Mouse (Mus musculus) bone marrow, adult 2 months (tissue): ENCODE measurements at regions not wholly inside any gene's neighbourhood (a gene's known extent, or its start where the extent isn't known, plus 50 kb on each side); places are given as distances from the start of the nearest gene placed in this dataset.

ENCODE experiments used
- H3K27ac ChIP-seq: fragments of 200-500 bp; 2 replicates; pipeline ENCODE4 v1.5.1; 2012; ENCODE audit warnings: low read depth, mild to moderate bottlenecking, control low read depth, inconsistent platforms, low read length; ENCODE audit not compliant: control insufficient read depth, poor library complexity, insufficient read depth
- H3K4me1 ChIP-seq: fragments of 200-500 bp; 2 replicates; pipeline ENCODE4 v1.6.1; 2011; ENCODE audit warnings: low read length; ENCODE audit not compliant: control insufficient read depth, insufficient read depth
- H3K4me3 ChIP-seq: fragments of 200-500 bp; replicated peaks from 2 replicates; pipeline ENCODE3; 2011; ENCODE audit warnings: mild to moderate bottlenecking, low read depth, low read length, control low read depth; ENCODE audit not compliant: control insufficient read depth
- CTCF ChIP-seq: fragments of 200-500 bp; IDR thresholded peaks from 2 replicates; pipeline ENCODE4 v1.5.1; 2011; ENCODE audit warnings: low read length, control low read depth; ENCODE audit not compliant: control insufficient read depth, insufficient read depth
- POLR2A ChIP-seq: fragments of 200-500 bp; IDR thresholded peaks from 2 replicates; pipeline ENCODE4 v1.6.1; 2011; ENCODE audit warnings: low read depth, mild to moderate bottlenecking, control low read depth, low read length, borderline replicate concordance; ENCODE audit not compliant: control insufficient read depth
- WGBS: fragments of 180-500 bp; shearing (Covaris S2); methylation state at CpG from one replicate; pipeline ENCODE4 v1.1.7; 2018; 5-methylcytosine and 5-hydroxymethylcytosine counted together

GRCm38 (mm10) chr1:186228396-186228795 lies 111.3 kb upstream of the Lyplal1 start:
- no peaks in the 10 kb centered on the region for H3K4me1 ChIP-seq
- WGBS = 73% methylated on average over 4 of the region's 4 CpGs
- no peak overlapping the region for H3K27ac ChIP-seq
- H3K4me3 ChIP-seq = no peak overlapping the region
- TF ChIP-seq POLR2A = no peak
- TF ChIP-seq CTCF = no peak

- H3K4me3 ChIP-seq = no peak overlapping the region
- H3K27ac ChIP-seq = no peak overlapping the region
- WGBS = 49% methylated on average over 5 of the region's 5 CpGs
- H3K4me1 ChIP-seq = no peaks in the 10 kb centered on the region
- no peak for TF ChIP-seq POLR2A
- TF ChIP-seq CTCF = no peak
Measured at GRCm38 (mm10) chr1:186224231-186224630, 107.1 kb upstream of the Lyplal1 start.

- 67% methylated on average over 7 of the region's 7 CpGs for WGBS
- Histone ChIP-seq H3K4me1 (no peaks in the 10 kb centered on the region), H3K27ac (no peak overlapping the region), H3K4me3 (no peak overlapping the region)
- no peak for TF ChIP-seq CTCF
Measured at GRCm38 (mm10) chr1:186223417-186223816, 106.3 kb upstream of the Lyplal1 start.

- 79% methylated on average over 4 of the region's 4 CpGs for WGBS
- no peak overlapping the region for H3K27ac ChIP-seq
Measured at GRCm38 (mm10) chr1:186218995-186219394, 101.9 kb upstream of the Lyplal1 start.

GRCm38 (mm10) chr1:186217198-186217597 lies 100.1 kb upstream of the Lyplal1 start:
- Histone ChIP-seq H3K27ac (no peak overlapping the region), H3K4me1 (no peaks in the 10 kb centered on the region), H3K4me3 (no peak overlapping the region)
- TF ChIP-seq CTCF (no peak), POLR2A (no peak)
- 36% methylated on average over 3 of the region's 3 CpGs for whole genome bisulfite sequencing

More at GRCm38 (mm10) chr1:186218995-186219394, 101.9 kb upstream of the Lyplal1 start:
- Histone ChIP-seq H3K4me3 (no peak overlapping the region), H3K4me1 (no peaks in the 10 kb centered on the region)
- TF ChIP-seq POLR2A = no peak

GRCm38 (mm10) chr1:186204151-186204550 lies 87.0 kb upstream of the Lyplal1 start:
- 26% methylated on average over 1 of the region's 1 CpGs for WGBS
- Histone ChIP-seq H3K4me1 (no peaks in the 10 kb centered on the region), H3K27ac (no peak overlapping the region), H3K4me3 (no peak overlapping the region)
- no peak for TF ChIP-seq CTCF
- no peak for TF ChIP-seq POLR2A

GRCm38 (mm10) chr1:186202536-186202935 lies 85.4 kb upstream of the Lyplal1 start:
- Histone ChIP-seq H3K4me1 (no peaks in the 10 kb centered on the region), H3K4me3 (no peak overlapping the region), H3K27ac (no peak overlapping the region)
- no peak for TF ChIP-seq CTCF
- TF ChIP-seq POLR2A = no peak

GRCm38 (mm10) chr1:186198391-186198790 lies 81.3 kb upstream of the Lyplal1 start:
- TF ChIP-seq POLR2A (no peak), CTCF (no peak)
- H3K4me3 ChIP-seq = no peak overlapping the region
- no peak overlapping the region for H3K27ac ChIP-seq
- no peaks in the 10 kb centered on the region for H3K4me1 ChIP-seq
- WGBS = 70% methylated on average over 1 of the region's 1 CpGs

- H3K4me1 ChIP-seq = no peaks in the 10 kb centered on the region
- WGBS = 63% methylated on average over 2 of the region's 2 CpGs
- H3K27ac ChIP-seq = no peak overlapping the region
- H3K4me3 ChIP-seq = no peak overlapping the region
- TF ChIP-seq CTCF (no peak), POLR2A (no peak)
Measured at GRCm38 (mm10) chr1:186197057-186197456, 79.9 kb upstream of the Lyplal1 start.

GRCm38 (mm10) chr1:186189390-186189789 lies 72.3 kb upstream of the Lyplal1 start:
- WGBS = 91% methylated on average over 11 of the region's 11 CpGs
- no peak overlapping the region for H3K4me3 ChIP-seq
- TF ChIP-seq CTCF = no peak
- no peak for TF ChIP-seq POLR2A
- no peaks in the 10 kb centered on the region for H3K4me1 ChIP-seq
- H3K27ac ChIP-seq = no peak overlapping the region
